Mouse (Mus musculus) midbrain, embryonic 13.5 days (tissue): ENCODE measurements around the gene Ccdc113. TPM values are rescaled to one million over a fixed set of nuclear protein-coding genes. Genes with fewer than 3 reads are reported as not detected.

Experiments used
- ATAC-seq: fragments of 200-750 bp; cut with Nextera tagmentation; 2 replicates; pipeline ENCODE4 v1.8.0; 2017; ENCODE audit warnings: mild to moderate bottlenecking, moderate TSS enrichment, moderate library complexity
- H3K27ac ChIP-seq: fragments of 300-500 bp; sonication (generic); 2 replicates; pipeline ENCODE4 v1.5.1; 2015; ENCODE audit warnings: inconsistent platforms, mild to moderate bottlenecking, moderate library complexity
- H3K27me3 ChIP-seq: fragments of 300-500 bp; sonication (generic); 2 replicates; pipeline ENCODE4 v1.6.1; 2015; ENCODE audit warnings: mild to moderate bottlenecking, inconsistent platforms
- H3K36me3 ChIP-seq: fragments of 300-500 bp; sonication (generic); 2 replicates; pipeline ENCODE4 v1.6.1; 2015; ENCODE audit warnings: mild to moderate bottlenecking, inconsistent platforms
- H3K4me1 ChIP-seq: fragments of 300-500 bp; sonication (generic); replicated peaks from 2 replicates; pipeline ENCODE4 v1.6.1; 2015; ENCODE audit warnings: inconsistent platforms
- H3K4me2 ChIP-seq: fragments of 300-500 bp; sonication (generic); replicated peaks from 2 replicates; pipeline ENCODE4 v1.6.1; 2015; ENCODE audit warnings: moderate library complexity, mild to moderate bottlenecking, inconsistent platforms
- H3K4me3 ChIP-seq: fragments of 300-500 bp; sonication (generic); replicated peaks from 2 replicates; pipeline ENCODE4 v1.5.1; 2015; ENCODE audit warnings: mild to moderate bottlenecking, inconsistent platforms
- H3K9ac ChIP-seq: fragments of 300-500 bp; sonication (generic); replicated peaks from 2 replicates; pipeline ENCODE4 v1.6.1; 2015; ENCODE audit warnings: mild to moderate bottlenecking, inconsistent platforms
- H3K9me3 ChIP-seq: fragments of 300-500 bp; sonication (generic); 2 replicates; pipeline ENCODE4 v1.6.1; 2016; ENCODE audit warnings: mild to moderate bottlenecking, inconsistent platforms
- WGBS: fragments of 180-500 bp; shearing (Covaris S2); methylation state at CpG from one replicate; pipeline ENCODE4 v1.1.7; 2015; 5-methylcytosine and 5-hydroxymethylcytosine counted together
- polyA plus RNA-seq: library from polyadenylated mRNA; unstranded; fragments of >200 nt; fragmentation: Nextera tagmentation; extraction: Ambion mirVana; gene quantifications from 2 replicates; pipeline ENCODE4 v1.2.1, GENCODE M21; 2015

The Ccdc113 gene
- polyA plus RNA-seq, result 0.57 and 0.93 TPM in 2 replicates

DNA sequence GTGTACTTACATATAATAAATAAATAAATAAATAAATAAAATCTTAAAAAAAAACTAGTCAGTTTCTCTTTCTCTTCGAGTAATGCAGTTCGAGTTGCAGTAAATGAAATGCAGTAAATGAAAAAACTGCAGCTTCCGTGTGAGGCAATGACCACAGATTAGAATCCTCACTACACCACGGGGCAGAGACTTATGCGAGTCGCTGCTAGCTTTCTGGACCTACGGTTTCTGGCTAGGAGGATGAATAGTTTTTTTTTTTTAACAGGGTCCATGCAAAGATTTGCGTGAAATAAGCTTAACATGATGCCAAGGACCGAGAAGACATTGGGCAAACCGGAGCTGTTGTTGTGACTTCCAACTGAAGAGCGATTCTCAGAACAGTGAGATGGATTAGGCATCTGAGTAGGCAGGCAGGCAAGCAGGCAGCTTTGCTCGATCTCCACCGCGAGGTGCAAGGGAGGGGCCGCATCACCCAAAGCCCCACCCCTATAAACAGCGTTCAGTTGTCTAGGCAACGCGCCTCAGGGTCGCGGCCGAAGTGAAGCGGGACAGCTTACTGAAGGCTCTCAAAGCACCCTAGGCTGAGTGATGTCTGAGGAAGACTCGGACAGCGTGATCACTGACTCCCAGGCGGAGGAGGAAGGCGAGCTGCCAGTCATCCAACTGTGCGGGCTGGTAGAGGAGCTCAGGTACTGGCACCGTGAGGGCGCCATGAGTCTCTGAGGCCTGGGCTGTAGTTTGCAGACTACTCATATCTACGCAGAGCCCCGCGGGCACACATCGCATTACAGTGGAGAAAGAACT, at the start of gene Ccdc113:
Gene Ccdc113 (plus strand): TSS at position 502 of the 804 bp plus-strand sequence.
- Histone ChIP-seq H3K27me3 (no peaks in the 10 kb centered on the region), H3K4me3 (peak within 1 kb of the TSS; percentile 51), H3K27ac (peak within 1 kb of the TSS; percentile 30; the same call in 1 of the 2 replicates), H3K9ac (peak within 1 kb of the TSS; percentile 66), H3K4me2 (peak within 1 kb of the TSS; percentile 76), H3K4me1 (peaks cover 7% of the 10 kb centered on the region), H3K36me3 (no peaks in the 10 kb centered on the region), H3K9me3 (no peaks in the 10 kb centered on the region)
- ATAC-seq, result peak; percentile 93
- 5% methylated on average over 33 of the region's 33 CpGs for WGBS

DNA sequence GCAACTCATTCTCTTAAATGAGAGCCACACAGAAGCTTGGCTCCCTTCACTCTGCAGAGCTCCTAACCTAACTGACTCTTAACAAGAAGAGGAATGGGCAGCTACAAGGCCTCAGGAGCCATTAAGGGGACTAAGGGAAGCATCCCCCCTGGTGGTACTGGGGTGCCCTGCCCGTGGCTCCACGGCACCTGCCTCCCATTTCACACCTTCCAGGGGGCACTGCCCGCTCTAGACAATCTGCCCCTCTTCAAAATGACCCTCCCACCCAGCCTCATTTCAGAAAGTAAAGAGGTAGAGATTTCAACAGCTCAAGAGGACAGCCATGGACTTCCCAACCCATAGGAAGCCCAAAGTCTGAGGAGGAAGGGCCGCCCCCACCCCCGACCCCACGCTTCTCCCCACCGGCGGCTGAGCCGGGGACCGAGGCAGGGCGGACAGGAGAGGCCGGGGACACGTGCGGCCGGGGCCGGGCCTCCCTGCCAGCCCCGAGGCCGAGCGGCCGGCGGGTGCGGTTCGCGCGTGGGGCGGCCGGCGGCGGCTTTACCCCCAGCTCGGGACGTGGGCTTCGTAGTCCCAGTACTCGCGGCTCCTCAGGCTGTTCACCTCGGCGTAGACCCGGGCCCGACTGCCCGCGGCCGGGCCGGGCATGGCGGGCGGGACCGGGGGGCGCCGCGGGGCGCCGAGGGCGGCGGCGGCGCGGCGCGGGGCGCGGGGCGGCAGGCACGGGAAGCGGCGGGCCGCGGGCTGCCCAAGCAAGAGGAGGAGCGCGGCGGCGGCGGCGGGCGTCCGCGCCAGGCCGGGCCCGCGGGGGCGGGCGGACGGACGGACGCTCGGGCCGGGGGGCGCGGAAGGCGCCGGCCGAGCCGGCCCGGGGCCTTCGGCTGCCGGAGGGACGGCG, 45.8 kb upstream of the Ccdc113 start:
- Histone ChIP-seq H3K4me2 (peak overlapping the region; percentile 97), H3K4me1 (peaks cover 22% of the 10 kb centered on the region), H3K4me3 (peak overlapping the region; percentile 98), H3K27ac (no peak overlapping the region), H3K27me3 (no peaks in the 10 kb centered on the region), H3K9ac (peak overlapping the region; percentile 97), H3K9me3 (no peaks in the 10 kb centered on the region), H3K36me3 (peaks cover 30% of the 10 kb centered on the region)
- 2% methylated on average over 63 of the region's 95 CpGs for WGBS
- ATAC-seq, result peak; percentile 66

DNA sequence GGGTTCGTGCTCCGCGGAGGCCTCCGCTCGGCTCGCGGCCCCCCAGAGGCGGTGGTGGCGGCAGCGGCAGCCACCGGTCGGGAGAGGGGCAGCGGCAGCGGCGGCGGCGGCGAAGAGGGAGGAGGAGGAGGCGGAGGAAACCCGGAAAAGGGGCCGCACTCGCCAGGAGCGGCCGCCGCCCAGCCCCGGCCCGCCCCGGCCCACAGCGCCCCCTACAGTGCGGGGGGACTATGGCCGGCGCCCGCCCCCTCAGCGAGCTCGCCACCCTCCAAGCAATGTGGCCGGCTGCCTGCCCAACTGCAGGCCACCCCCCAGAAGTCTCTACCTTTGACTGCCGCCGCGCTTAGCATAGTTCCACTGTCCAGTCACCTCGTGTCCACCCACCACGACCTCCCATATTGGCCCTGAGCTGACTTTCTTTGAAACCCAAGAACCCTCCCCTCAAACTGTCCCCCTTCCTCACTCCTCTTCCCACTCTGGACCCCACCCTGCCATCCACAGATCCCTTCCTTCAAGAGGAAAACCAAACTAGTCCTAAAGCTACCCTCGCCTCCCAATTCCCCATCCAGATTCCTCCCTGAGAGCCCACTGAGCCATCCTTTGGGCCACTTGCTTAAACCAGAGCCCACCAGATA, 45.1 kb upstream of the Ccdc113 start:
- Histone ChIP-seq H3K4me1 (peaks cover 22% of the 10 kb centered on the region), H3K4me2 (peak overlapping the region; percentile 97), H3K4me3 (peak overlapping the region; percentile 98), H3K36me3 (peaks cover 23% of the 10 kb centered on the region), H3K9me3 (no peaks in the 10 kb centered on the region), H3K9ac (peak overlapping the region; percentile 97), H3K27me3 (no peaks in the 10 kb centered on the region), H3K27ac (no peak overlapping the region)
- 5% methylated on average over 9 of the region's 42 CpGs for WGBS
- peak; percentile 94 for ATAC-seq

- 80% methylated on average over 5 of the region's 5 CpGs for WGBS
Observed at GRCm38 (mm10) chr8:95490006-95490405, 43.9 kb upstream of the Ccdc113 start, which contains the start of gene Csnk2a2. TSS of gene Csnk2a2 (minus strand) at chr8:95490039.

GRCm38 (mm10) chr8:95492057-95492456, 41.8 kb upstream of the Ccdc113 start:
- no peak for ATAC-seq
- Histone ChIP-seq H3K4me3 (no peak overlapping the region), H3K9me3 (no peaks in the 10 kb centered on the region), H3K4me1 (peaks cover 15% of the 10 kb centered on the region), H3K36me3 (no peaks in the 10 kb centered on the region), H3K27me3 (no peaks in the 10 kb centered on the region), H3K27ac (no peak overlapping the region), H3K4me2 (no peak overlapping the region), H3K9ac (no peak overlapping the region)
- whole genome bisulfite sequencing, result 74% methylated on average over 4 of the region's 4 CpGs

More at GRCm38 (mm10) chr8:95490006-95490405, 43.9 kb upstream of the Ccdc113 start, which contains the start of gene Csnk2a2:
- Histone ChIP-seq H3K4me3 (peak within 1 kb of the TSS; percentile 98), H3K4me2 (peak within 1 kb of the TSS; percentile 97), H3K9me3 (no peaks in the 10 kb centered on the region), H3K27me3 (no peaks in the 10 kb centered on the region), H3K27ac (no peak within 1 kb of the TSS), H3K36me3 (peaks cover 13% of the 10 kb centered on the region), H3K9ac (peak within 1 kb of the TSS; percentile 97), H3K4me1 (peaks cover 22% of the 10 kb centered on the region)
- ATAC-seq, result no peak

GRCm38 (mm10) chr8:95495444-95495843, 38.4 kb upstream of the Ccdc113 start:
- Histone ChIP-seq H3K4me2 (no peak overlapping the region), H3K4me1 (no peaks in the 10 kb centered on the region), H3K9me3 (no peaks in the 10 kb centered on the region), H3K27me3 (no peaks in the 10 kb centered on the region), H3K36me3 (no peaks in the 10 kb centered on the region), H3K9ac (no peak overlapping the region), H3K4me3 (no peak overlapping the region), H3K27ac (no peak overlapping the region)
- no peak for ATAC-seq
- WGBS, result 83% methylated on average over 6 of the region's 6 CpGs

GRCm38 (mm10) chr8:95496420-95496819, 37.5 kb upstream of the Ccdc113 start:
- H3K4me1 ChIP-seq, result no peaks in the 10 kb centered on the region
- ATAC-seq, result no peak
- no peaks in the 10 kb centered on the region for H3K9me3 ChIP-seq
- no peak overlapping the region for H3K4me3 ChIP-seq
- no peak overlapping the region for H3K4me2 ChIP-seq
- 46% methylated on average over 3 of the region's 3 CpGs for WGBS
- H3K9ac ChIP-seq, result no peak overlapping the region
- H3K27ac ChIP-seq, result no peak overlapping the region
- no peaks in the 10 kb centered on the region for H3K27me3 ChIP-seq
- H3K36me3 ChIP-seq, result no peaks in the 10 kb centered on the region

DNA sequence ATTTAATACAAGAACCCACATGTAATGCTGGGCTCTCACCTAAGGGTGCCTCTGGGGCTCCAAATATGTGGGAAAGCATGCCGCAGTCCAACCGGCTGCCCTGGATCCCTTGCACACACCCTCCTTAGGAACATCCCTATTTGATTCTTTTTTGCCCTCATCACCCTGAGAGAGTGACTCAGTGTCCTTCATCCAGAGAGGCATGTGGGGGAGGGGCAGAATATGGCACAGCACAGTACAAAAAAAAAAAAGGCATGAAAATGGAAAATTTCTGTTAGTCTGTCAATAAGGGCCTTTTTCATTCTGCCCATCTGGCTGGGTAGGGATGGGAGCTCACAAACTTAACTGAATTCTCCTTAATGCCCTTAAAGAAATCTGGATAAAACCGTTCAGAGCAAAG, 36.1 kb upstream of the Ccdc113 start:
- no peak for ATAC-seq
- no peaks in the 10 kb centered on the region for H3K27me3 ChIP-seq
- H3K36me3 ChIP-seq, result no peaks in the 10 kb centered on the region
- H3K9ac ChIP-seq, result no peak overlapping the region
- 86% methylated on average over 3 of the region's 3 CpGs for WGBS
- no peak overlapping the region for H3K4me2 ChIP-seq
- no peak overlapping the region for H3K27ac ChIP-seq
- no peaks in the 10 kb centered on the region for H3K4me1 ChIP-seq
- no peak overlapping the region for H3K4me3 ChIP-seq
- no peaks in the 10 kb centered on the region for H3K9me3 ChIP-seq

DNA sequence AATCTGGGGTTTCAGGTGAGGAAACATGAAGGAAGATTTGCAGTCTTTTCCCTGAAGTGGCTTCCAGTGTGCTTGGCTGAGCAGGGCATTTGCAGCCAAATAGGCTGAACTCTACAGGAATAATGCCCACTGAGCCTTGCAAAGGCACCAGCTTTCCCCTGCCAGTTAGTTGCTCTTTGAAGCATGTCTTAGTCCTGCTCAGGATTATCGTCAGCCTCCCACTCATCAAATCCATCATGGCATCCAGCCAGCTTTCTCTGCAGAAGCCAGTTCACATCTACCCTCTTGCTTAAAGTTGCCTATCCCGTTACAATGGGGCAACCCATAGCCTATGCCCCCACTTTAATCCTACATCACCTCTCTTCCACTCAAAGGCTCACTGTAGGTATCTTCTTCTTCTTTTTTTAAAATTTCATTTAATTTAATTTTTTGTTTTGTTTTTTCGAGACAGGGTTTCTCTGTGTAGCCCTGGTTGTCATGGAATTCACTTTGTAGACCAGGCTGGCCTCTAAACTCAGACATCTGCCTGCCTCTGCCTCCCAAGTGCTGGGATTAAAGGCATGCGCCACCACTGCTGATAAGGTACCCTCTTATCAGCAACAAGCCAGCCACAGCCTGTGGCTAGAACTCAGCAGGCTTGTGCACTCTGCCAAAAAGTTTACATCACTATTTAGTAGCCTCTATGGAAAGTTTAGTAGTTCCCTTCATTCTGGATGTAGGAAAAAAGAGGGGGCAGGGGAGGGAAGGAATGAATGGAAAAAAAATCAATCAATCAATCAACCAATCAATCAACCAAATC, 34.4 kb upstream of the Ccdc113 start:
- no peak overlapping the region for H3K27ac ChIP-seq
- H3K4me1 ChIP-seq, result no peaks in the 10 kb centered on the region
- no peak overlapping the region for H3K4me3 ChIP-seq
- no peaks in the 10 kb centered on the region for H3K36me3 ChIP-seq
- no peaks in the 10 kb centered on the region for H3K27me3 ChIP-seq
- no peak overlapping the region for H3K4me2 ChIP-seq
- no peak for ATAC-seq
- 69% methylated on average over 4 of the region's 4 CpGs for WGBS
- no peaks in the 10 kb centered on the region for H3K9me3 ChIP-seq
- no peak overlapping the region for H3K9ac ChIP-seq

GRCm38 (mm10) chr8:95500436-95500835, 33.4 kb upstream of the Ccdc113 start:
- Histone ChIP-seq H3K36me3 (no peaks in the 10 kb centered on the region), H3K27me3 (no peaks in the 10 kb centered on the region), H3K4me2 (no peak overlapping the region), H3K4me3 (no peak overlapping the region), H3K27ac (no peak overlapping the region), H3K9ac (no peak overlapping the region), H3K4me1 (no peaks in the 10 kb centered on the region), H3K9me3 (no peaks in the 10 kb centered on the region)
- WGBS, result 93% methylated on average over 5 of the region's 5 CpGs
- ATAC-seq, result no peak

- Histone ChIP-seq H3K4me1 (no peaks in the 10 kb centered on the region), H3K9ac (no peak overlapping the region), H3K9me3 (no peaks in the 10 kb centered on the region), H3K36me3 (no peaks in the 10 kb centered on the region), H3K27me3 (no peaks in the 10 kb centered on the region), H3K27ac (no peak overlapping the region), H3K4me3 (no peak overlapping the region), H3K4me2 (no peak overlapping the region)
- no peak for ATAC-seq
- WGBS, result 90% methylated on average over 7 of the region's 7 CpGs
Observed at GRCm38 (mm10) chr8:95502431-95502830, 31.5 kb upstream of the Ccdc113 start.
